ENCODE assay signal across 8 mouse cellular contexts in the genomic region with DNA sequence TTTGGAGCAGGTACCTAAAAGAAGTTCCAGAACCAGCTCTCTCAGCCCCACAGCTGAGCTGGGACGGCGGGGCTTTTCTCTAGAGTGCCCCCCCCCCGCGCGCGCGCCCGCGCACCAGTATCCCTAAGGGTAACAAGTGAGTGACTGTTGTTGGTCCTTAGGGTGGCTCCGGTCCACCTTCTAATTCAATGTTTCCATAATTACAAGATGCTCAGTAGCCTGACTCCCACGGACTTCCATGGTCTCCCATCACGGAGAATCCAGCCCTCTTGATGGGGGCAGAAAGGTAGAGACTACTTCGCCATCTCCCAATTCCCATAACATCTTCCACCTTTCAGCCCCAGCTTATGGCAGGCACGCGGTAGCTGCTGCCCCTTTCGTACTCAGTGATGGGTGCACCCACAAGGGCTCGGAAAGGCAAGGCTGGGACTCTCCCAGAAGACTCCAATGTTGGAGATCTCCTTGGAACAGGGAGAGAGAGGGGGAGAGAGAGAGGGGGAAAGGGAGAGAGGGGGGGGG. TPM values are rescaled to one million over a fixed set of nuclear protein-coding genes. Genes with fewer than 3 reads are reported as not detected.
A peak's percentile ranks its signal among the peaks of the same experiment; 100 is the strongest.
DNase-seq lines count a peak whose midpoint lies in the region; ATAC-seq and TF ChIP-seq lines count a peak whose summit lies in the region.

No protein-coding gene starts in this region.

- H3K9me3 ChIP-seq in liver, embryonic 11.5 days (ENCODE audit: control insufficient read depth, low read length) = no peaks in the 10 kb centered on the region
- H3K9me3 ChIP-seq in hindbrain, embryonic 15.5 days = no peaks in the 10 kb centered on the region

- no peak for DNase-seq in liver, embryonic 11.5 days (ENCODE audit: low spot score)
- no peak for DNase-seq in liver
- peak; percentile 47 for DNase-seq in embryo, embryonic 11 days
- no peak for DNase-seq in right cerebral cortex, postnatal 36 days (ENCODE audit: low spot score in 2 of 2)
- no peak for DNase-seq in thymus, postnatal 10 days (ENCODE audit: low spot score in 2 of 2)
- DNase-seq in layer of hippocampus, postnatal 36 days = no peak

- H3K9ac ChIP-seq in liver, embryonic 11.5 days (ENCODE audit: low read depth, low read length) = peak overlapping the region; percentile 67
- peak overlapping the region; percentile 94 for H3K9ac ChIP-seq in hindbrain, embryonic 15.5 days

- ATAC-seq in liver, embryonic 11.5 days (replicated peaks; ENCODE audit: low FRiP score) = no peak
- ATAC-seq in hindbrain, embryonic 15.5 days (ENCODE audit: low FRiP score, low read depth) = peak; percentile 32

- H3ac ChIP-seq in myocyte (ENCODE audit: control insufficient read depth, insufficient read length) = peak overlapping the region; percentile 55

- TF ChIP-seq POLR2A in myocyte (IDR thresholded peaks at IDR 0.05; ENCODE audit: insufficient read length, low read depth) = no peak

- H3K36me3 ChIP-seq in liver, embryonic 11.5 days (ENCODE audit: control insufficient read depth, insufficient read depth, low read length) = peaks cover 20% of the 10 kb centered on the region
- H3K36me3 ChIP-seq in hindbrain, embryonic 15.5 days = peaks cover 50% of the 10 kb centered on the region
- peaks cover 32% of the 10 kb centered on the region for H3K36me3 ChIP-seq in myocyte (ENCODE audit: control insufficient read depth, insufficient read depth)

- H3K79me2 ChIP-seq in myocyte (ENCODE audit: control insufficient read depth, insufficient read depth) = peaks cover 23% of the 10 kb centered on the region

- no peak overlapping the region for H3K27ac ChIP-seq in liver, embryonic 11.5 days (ENCODE audit: low read depth, low read length)
- peak overlapping the region; percentile 93 for H3K27ac ChIP-seq in hindbrain, embryonic 15.5 days (replicated peaks)

- 0 out of 2 replicates have a peak, but pooled peaks cover 3% of the 10 kb centered on the region for H3K4me1 ChIP-seq in liver, embryonic 11.5 days (replicated peaks; ENCODE audit: control insufficient read depth, insufficient read depth, low read length)
- H3K4me1 ChIP-seq in hindbrain, embryonic 15.5 days (replicated peaks) = peaks cover 32% of the 10 kb centered on the region

- WGBS in liver, embryonic 11.5 days = 2% methylated on average over 17 of the region's 17 CpGs
- under 1% methylated on average over 17 of the region's 17 CpGs for WGBS in hindbrain, embryonic 15.5 days

- peak overlapping the region; percentile 62 for H3K4me2 ChIP-seq in liver, embryonic 11.5 days
- peak overlapping the region; percentile 89 for H3K4me2 ChIP-seq in hindbrain, embryonic 15.5 days
- peak overlapping the region; percentile 83 for H3K4me2 ChIP-seq in myocyte (ENCODE audit: low read depth)

- H3K4me3 ChIP-seq in liver, embryonic 11.5 days (ENCODE audit: low read depth, low read length) = peak overlapping the region; percentile 55
- peak overlapping the region; percentile 83 for H3K4me3 ChIP-seq in hindbrain, embryonic 15.5 days
- peak overlapping the region; percentile 76 for H3K4me3 ChIP-seq in myocyte

- H3K27me3 ChIP-seq in liver, embryonic 11.5 days (replicated peaks; ENCODE audit: control insufficient read depth, insufficient read depth, low read length) = peaks cover 28% of the 10 kb centered on the region
- H3K27me3 ChIP-seq in hindbrain, embryonic 15.5 days = no peaks in the 10 kb centered on the region
- no peaks in the 10 kb centered on the region for H3K27me3 ChIP-seq in myocyte (ENCODE audit: control insufficient read depth, insufficient read depth, insufficient read length)

TF ChIP-seq in myocyte, 11 proteins besides CTCF, POLR2A, EP300 and RAD21:
- TF ChIP-seq REST (IDR thresholded peaks at IDR 0.05; ENCODE audit: insufficient read depth, insufficient read length) (no peak), TCF12 (IDR thresholded peaks at IDR 0.05; ENCODE audit: insufficient read depth, poor library complexity, severe bottlenecking) (no peak), E2F4 (IDR thresholded peaks at IDR 0.05; ENCODE audit: insufficient read depth) (no peak), MYOD1 (IDR thresholded peaks at IDR 0.05; ENCODE audit: control insufficient read depth in 1 of 3, insufficient read length in 2 of 3, low read depth in 2 of 3) (no peak), POLR2AphosphoS2 (IDR thresholded peaks at IDR 0.05; ENCODE audit: insufficient read length, low read depth) (no peak), CEBPB (IDR thresholded peaks at IDR 0.05; ENCODE audit: insufficient read depth, poor library complexity, severe bottlenecking) (no peak), SRF (IDR thresholded peaks at IDR 0.05; ENCODE audit: control insufficient read depth, insufficient read length, low read depth) (no peak), USF1 (IDR thresholded peaks at IDR 0.05; ENCODE audit: low read depth) (no peak), MYOG (IDR thresholded peaks at IDR 0.05; ENCODE audit: control insufficient read depth in 1 of 3, insufficient read depth in 1 of 3, insufficient read length in 2 of 3, low read depth in 2 of 3) (no peak), TCF3 (IDR thresholded peaks at IDR 0.05; ENCODE audit: insufficient read length, low read depth) (no peak), MAX (IDR thresholded peaks at IDR 0.05; ENCODE audit: low read depth) (no peak)

RNA-seq across cellular contexts. Expression of a gene that starts 1.1 kb away (rescaled TPM):
- 27.2 and 27.7 TPM in 2 replicates for polyA plus RNA-seq in liver, embryonic 11.5 days (2014; fragmentation: Nextera tagmentation; extraction: Ambion mirVana)
- 171 and 188 TPM in 2 replicates for polyA plus RNA-seq in hindbrain, embryonic 15.5 days (2015; fragmentation: Nextera tagmentation; extraction: Ambion mirVana)
- 118 TPM for polyA plus RNA-seq in myocyte (2012; fragmentation: generic; extraction: Trizol)
- 100 to 1,000 TPM; 170 to 179 TPM for total RNA-seq in layer of hippocampus, postnatal 36 days (2021)

RNA-seq across cellular contexts. Expression of a gene that starts 13.1 kb away (rescaled TPM):
- 42.7 and 45.4 TPM in 2 replicates for polyA plus RNA-seq in liver, embryonic 11.5 days (2014; fragmentation: Nextera tagmentation; extraction: Ambion mirVana)
- 45.6 and 46.2 TPM in 2 replicates for polyA plus RNA-seq in hindbrain, embryonic 15.5 days (2015; fragmentation: Nextera tagmentation; extraction: Ambion mirVana)
- 223 TPM for polyA plus RNA-seq in myocyte (2012; fragmentation: generic; extraction: Trizol)
- total RNA-seq in layer of hippocampus, postnatal 36 days (2021) = 10 to 100 TPM; 46.8 to 48.4 TPM

RNA-seq across cellular contexts. Expression of a gene that starts 26.3 kb away (rescaled TPM):
- polyA plus RNA-seq in liver, embryonic 11.5 days (2014; fragmentation: Nextera tagmentation; extraction: Ambion mirVana) = 45.7 and 46.8 TPM in 2 replicates
- polyA plus RNA-seq in hindbrain, embryonic 15.5 days (2015; fragmentation: Nextera tagmentation; extraction: Ambion mirVana) = 43.3 and 44.1 TPM in 2 replicates
- 222 TPM for polyA plus RNA-seq in myocyte (2012; fragmentation: generic; extraction: Trizol)
- 100 to 1,000 TPM; 189 to 197 TPM for total RNA-seq in layer of hippocampus, postnatal 36 days (2021)

RNA-seq across cellular contexts. Expression of a gene that starts 29.2 kb away (rescaled TPM):
- 1.1 and 1.2 TPM in 2 replicates for polyA plus RNA-seq in liver, embryonic 11.5 days (2014; fragmentation: Nextera tagmentation; extraction: Ambion mirVana)
- polyA plus RNA-seq in hindbrain, embryonic 15.5 days (2015; fragmentation: Nextera tagmentation; extraction: Ambion mirVana) = 0.30 and 0.47 TPM in 2 replicates
- 0.02 TPM for polyA plus RNA-seq in myocyte (2012; fragmentation: generic; extraction: Trizol)
- total RNA-seq in layer of hippocampus, postnatal 36 days (2021) = 1 to 10 TPM; 1.1 to 1.3 TPM

RNA-seq across cellular contexts. Expression of a gene that starts 38.8 kb away (rescaled TPM):
- not detected in 2 replicates for polyA plus RNA-seq in liver, embryonic 11.5 days (2014; fragmentation: Nextera tagmentation; extraction: Ambion mirVana)
- polyA plus RNA-seq in hindbrain, embryonic 15.5 days (2015; fragmentation: Nextera tagmentation; extraction: Ambion mirVana) = 0.10 TPM in 1 of 2 replicates, not detected in the other
- not detected for polyA plus RNA-seq in myocyte (2012; fragmentation: generic; extraction: Trizol)
- total RNA-seq in layer of hippocampus, postnatal 36 days (2021) = under 1 TPM in 1 of 2 experiments, not detected in 1; 0.35 TPM
